Mouse (Mus musculus): Measurements from ENCODE around the gene Setdb1. TPM values are rescaled to one million over a fixed set of nuclear protein-coding genes. Genes with fewer than 3 reads are reported as not detected.
"Not testable (repeated sequence)": the region's sequence is repeated elsewhere in the genome, so short reads cannot be mapped to it uniquely, and the experiment has no call there.

Gene Setdb1
- polyA plus RNA-seq (2016; fragmentation: Nextera tagmentation; extraction: Ambion mirVana): 66.2 and 70.2 TPM in 2 replicates

DNA sequence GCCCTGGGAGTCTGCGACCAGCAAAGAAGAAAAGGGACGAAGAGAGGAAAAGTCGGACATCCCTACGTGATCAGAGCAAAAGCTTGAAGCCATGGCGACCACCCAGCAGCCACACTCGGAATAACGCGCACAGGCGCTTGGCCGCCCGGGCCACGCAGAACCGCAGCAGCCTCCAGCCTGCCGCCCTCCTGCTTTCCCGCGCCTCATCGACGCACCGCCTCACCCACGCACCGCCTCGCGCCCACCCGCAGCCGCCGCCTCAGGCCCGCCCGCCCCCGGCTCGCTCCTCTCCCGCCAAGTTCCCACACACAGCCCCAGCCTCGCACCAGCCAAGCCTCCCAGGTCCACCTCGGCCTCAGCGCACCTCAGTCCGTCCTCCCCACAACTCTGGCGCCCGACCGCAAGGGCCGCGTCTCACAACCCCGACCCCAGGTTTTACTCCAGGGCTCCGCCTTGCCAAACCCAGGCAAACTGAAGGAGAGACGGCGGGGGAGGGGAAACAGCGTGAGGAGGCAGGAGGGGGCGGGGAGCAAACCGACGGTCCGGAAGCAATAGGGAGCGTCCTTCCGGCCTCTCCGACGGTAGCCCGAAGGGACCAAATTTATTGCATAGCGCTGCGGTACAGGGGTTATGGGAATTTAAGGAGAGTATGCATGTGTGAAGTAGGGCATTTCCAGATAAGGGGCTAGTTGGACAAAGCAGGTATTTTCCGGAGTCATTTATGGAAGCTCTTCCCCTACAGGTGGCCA, at the start of gene Setdb1:
Gene Setdb1, minus strand, starts transcription at position 502 of the 749 bp plus-strand sequence.
- not testable (repeated sequence) for H3K9me3 ChIP-seq, H3K27me3 ChIP-seq, H3K4me1 ChIP-seq
- Histone ChIP-seq H3K9ac (peak within 1 kb of the TSS; percentile 66), H3K4me3 (replicated peaks) (peak within 1 kb of the TSS; percentile 59), H3K36me3 (replicated peaks) (peaks cover 20% of the 10 kb centered on the region), H3K4me2 (peak within 1 kb of the TSS; percentile 51), H3K27ac (0 out of 2 replicates have a peak within 1 kb of the TSS, but pooled peaks have one; percentile 50)
- WGBS: under 1% methylated on average over 28 of the region's 57 CpGs
- peak; percentile 97 for ATAC-seq (ENCODE audit: low FRiP score)

DNA sequence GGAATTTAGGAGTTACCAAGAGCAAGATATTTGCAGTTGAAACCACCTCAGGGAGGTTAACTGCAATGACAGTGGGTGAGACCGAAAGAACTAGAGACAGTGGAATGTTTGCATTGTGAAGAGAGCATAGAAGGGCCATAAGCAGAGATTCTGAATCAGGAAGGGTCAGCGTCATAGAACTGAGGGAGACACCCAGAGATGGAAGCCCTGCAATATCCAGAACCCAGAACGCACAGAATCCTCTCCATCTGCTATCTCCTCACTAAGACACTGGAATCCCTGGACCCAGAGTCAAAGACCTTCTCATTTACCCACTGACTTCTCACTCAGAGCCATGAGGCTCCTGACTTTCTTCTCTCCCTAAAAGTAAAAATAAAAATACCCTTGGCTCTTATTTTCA, 45.7 kb upstream of the Setdb1 start, which contains the start of gene 4930558C23Rik:
Gene 4930558C23Rik, minus strand, starts transcription at position 101 of the 400 bp plus-strand sequence.
- H3K9ac ChIP-seq: no peak within 1 kb of the TSS
- no peaks in the 10 kb centered on the region for H3K4me1 ChIP-seq
- 94% methylated on average over 3 of the region's 3 CpGs for WGBS
- no peak for ATAC-seq (ENCODE audit: low FRiP score)
- no peaks in the 10 kb centered on the region for H3K27me3 ChIP-seq
- H3K4me2 ChIP-seq: no peak within 1 kb of the TSS
- no peaks in the 10 kb centered on the region for H3K36me3 ChIP-seq (replicated peaks)
- H3K27ac ChIP-seq: no peak within 1 kb of the TSS
- H3K4me3 ChIP-seq (replicated peaks): no peak within 1 kb of the TSS
- H3K9me3 ChIP-seq: no peaks in the 10 kb centered on the region

DNA sequence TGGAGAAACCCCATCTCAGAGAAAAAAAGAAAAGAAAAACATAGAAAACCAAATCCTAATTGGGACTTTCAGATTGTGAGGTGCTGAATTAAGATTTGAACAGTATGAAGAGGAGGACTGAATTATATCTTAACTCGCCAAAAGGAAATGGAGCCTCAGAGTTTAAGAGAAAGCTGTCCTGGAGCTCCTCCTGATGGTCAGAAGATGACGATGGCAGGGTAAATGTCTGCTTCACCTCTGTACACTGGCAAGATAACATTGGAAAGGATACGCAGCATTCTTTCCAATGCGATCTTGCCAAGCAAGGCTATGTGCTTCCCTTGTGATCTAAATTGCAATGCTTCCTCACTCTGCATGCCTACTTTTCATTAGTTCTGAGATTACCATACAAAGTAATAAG, 37.4 kb upstream of the Setdb1 start:
- Histone ChIP-seq H3K4me2 (no peak overlapping the region), H3K27me3 (no peaks in the 10 kb centered on the region), H3K36me3 (replicated peaks) (no peaks in the 10 kb centered on the region), H3K9ac (no peak overlapping the region), H3K27ac (no peak overlapping the region), H3K9me3 (peaks cover 4% of the 10 kb centered on the region; the same call in 1 of the 2 replicates), H3K4me3 (replicated peaks) (no peak overlapping the region), H3K4me1 (no peaks in the 10 kb centered on the region)
- 87% methylated on average over 4 of the region's 4 CpGs for WGBS
- no peak for ATAC-seq (ENCODE audit: low FRiP score)

DNA sequence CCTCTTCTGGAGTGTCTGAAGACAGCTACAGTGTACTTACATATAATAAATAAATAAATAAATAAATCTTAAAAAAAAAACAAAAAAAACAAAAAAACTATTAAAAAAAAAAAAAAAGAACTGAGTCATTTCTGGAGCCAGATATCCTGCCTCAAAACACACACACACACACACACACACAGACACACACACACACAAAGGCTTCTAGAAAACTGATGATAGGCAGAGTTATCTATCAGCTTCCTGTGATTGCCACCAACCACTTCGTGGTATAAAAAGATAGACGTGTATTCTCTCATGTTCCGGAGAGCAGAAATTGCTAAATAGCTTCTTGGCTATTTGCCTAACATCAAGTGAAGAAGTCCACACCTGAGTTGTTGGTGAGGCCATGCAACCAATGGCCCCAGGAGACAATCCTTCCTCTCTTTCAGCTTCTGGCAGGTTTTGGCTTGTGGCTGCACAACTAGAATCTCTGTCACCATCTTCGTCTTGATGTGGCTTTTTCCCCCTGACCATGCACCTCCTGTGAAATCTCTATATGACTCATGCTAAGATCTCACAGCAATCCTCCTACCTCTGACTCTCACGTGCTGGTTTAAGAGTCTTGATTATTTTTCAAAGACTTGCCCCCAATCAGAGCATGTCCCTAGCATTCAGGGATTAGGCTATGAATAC, 28.5 kb upstream of the Setdb1 start:
- whole genome bisulfite sequencing: 94% methylated on average over 5 of the region's 5 CpGs
- no peak overlapping the region for H3K4me3 ChIP-seq (replicated peaks)
- no peak overlapping the region for H3K27ac ChIP-seq
- H3K9ac ChIP-seq: no peak overlapping the region
- no peaks in the 10 kb centered on the region for H3K4me1 ChIP-seq
- no peak overlapping the region for H3K4me2 ChIP-seq
- H3K27me3 ChIP-seq: no peaks in the 10 kb centered on the region
- H3K9me3 ChIP-seq: no peaks in the 10 kb centered on the region
- ATAC-seq (ENCODE audit: low FRiP score): no peak
- H3K36me3 ChIP-seq (replicated peaks): no peaks in the 10 kb centered on the region

DNA sequence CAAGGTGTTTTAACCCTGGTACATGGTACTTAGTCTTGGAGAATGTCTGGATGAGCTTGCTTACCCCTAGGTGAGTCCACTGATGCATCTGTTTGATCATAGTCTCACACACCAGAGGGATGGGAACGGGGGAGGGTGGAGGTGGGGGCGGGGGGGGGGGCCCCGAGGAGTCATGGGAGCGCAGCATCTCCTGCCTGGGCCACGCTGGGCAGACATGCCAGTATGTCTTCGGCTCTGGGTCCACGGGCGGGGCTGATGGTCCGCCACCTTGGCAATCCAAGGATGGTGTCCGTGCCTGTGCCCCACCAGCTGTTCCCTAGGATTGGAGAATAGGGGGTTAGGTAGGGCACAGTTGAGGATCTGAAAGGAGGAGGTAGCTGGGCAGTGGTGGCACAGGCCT, 16.2 kb upstream of the Setdb1 start:
- H3K4me2 ChIP-seq: no peak overlapping the region
- H3K4me3 ChIP-seq (replicated peaks): no peak overlapping the region
- H3K9ac ChIP-seq: no peak overlapping the region
- H3K27me3 ChIP-seq: no peaks in the 10 kb centered on the region
- H3K9me3 ChIP-seq: peaks cover 33% of the 10 kb centered on the region
- no peak overlapping the region for H3K27ac ChIP-seq
- H3K36me3 ChIP-seq (replicated peaks): no peaks in the 10 kb centered on the region
- H3K4me1 ChIP-seq: no peaks in the 10 kb centered on the region
- no peak for ATAC-seq (ENCODE audit: low FRiP score)
- WGBS: 97% methylated on average over 10 of the region's 10 CpGs

DNA sequence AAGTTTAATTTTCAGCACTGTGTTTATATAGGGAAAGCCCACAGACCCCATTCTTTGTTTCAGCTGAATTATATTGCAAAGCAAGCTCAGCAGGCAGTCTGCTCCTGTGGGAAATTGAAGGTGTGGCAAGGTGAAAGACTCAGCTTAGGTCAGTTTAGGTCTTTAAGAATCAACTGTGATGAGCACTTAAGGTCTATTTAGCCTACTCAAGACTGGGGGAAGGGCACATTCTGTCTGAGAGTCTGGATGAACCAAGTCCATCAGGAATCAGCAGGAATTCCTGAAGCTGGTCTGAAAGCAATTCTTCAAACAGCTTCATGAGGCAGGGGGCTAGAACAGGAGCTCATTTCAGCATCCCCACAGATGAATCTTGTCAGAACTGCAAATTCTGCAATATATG, 13.1 kb upstream of the Setdb1 start:
- peaks cover 9% of the 10 kb centered on the region; the same call in 1 of the 2 replicates for H3K9me3 ChIP-seq
- no peaks in the 10 kb centered on the region for H3K27me3 ChIP-seq
- ATAC-seq (ENCODE audit: low FRiP score): no peak

DNA sequence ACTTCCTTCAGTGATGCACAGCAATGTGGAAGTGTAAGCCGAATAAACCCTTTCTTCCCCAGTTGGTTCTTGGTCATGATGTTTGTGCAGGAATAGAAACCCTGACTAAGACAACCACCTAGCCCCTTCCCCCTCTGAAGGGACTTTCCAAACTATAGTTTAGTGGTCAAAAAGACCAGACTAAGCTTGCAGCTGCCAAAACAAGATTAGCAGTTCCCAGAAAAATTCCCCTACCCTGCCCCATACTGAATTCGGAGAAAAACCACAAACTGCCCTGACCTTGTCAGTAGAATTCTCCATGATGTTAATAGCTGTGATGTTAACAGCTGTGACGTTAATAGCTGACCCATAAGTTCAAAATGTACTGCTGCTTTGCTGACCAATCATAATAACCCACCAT, 3.3 kb upstream of the Setdb1 start:
- not testable (repeated sequence) for H3K9ac ChIP-seq; H3K9me3 ChIP-seq; H3K4me3 ChIP-seq (replicated peaks); H3K36me3 ChIP-seq (replicated peaks); ATAC-seq (ENCODE audit: low FRiP score); H3K4me2 ChIP-seq; H3K27ac ChIP-seq; H3K4me1 ChIP-seq; H3K27me3 ChIP-seq
- 84% methylated on average over 3 of the region's 3 CpGs for WGBS

More for the DNA sequence above, 13.1 kb upstream of the Setdb1 start:
- H3K4me2 ChIP-seq: no peak overlapping the region
- no peak overlapping the region for H3K27ac ChIP-seq
- H3K9ac ChIP-seq: no peak overlapping the region
- H3K4me3 ChIP-seq (replicated peaks): no peak overlapping the region
- H3K36me3 ChIP-seq (replicated peaks): no peaks in the 10 kb centered on the region
- no peaks in the 10 kb centered on the region for H3K4me1 ChIP-seq

DNA sequence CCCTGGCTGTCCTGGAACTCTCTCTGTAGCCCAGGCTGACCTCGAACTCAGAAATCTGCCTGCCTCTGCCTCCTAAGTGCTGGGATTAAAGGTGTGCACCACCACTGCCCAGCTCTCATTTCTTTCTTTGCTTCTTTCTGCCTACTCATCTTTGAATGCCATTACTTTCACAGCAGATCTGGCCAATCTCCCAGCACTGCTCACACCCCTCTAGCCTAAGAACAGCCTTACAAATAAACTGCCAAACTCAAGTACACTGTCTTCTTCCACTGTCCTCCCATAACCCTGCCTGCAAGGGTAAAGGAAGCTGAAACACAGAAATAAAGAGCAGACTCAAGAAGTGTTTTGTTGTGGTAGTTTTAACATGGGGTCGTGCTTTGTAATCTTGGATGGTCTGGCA, 744 bp upstream of the Setdb1 start:
- Histone ChIP-seq H3K27me3 (no peaks in the 10 kb centered on the region), H3K9me3 (no peaks in the 10 kb centered on the region), H3K4me3 (replicated peaks) (no peak overlapping the region), H3K4me2 (no peak overlapping the region), H3K9ac (no peak overlapping the region), H3K27ac (no peak overlapping the region), H3K36me3 (replicated peaks) (peaks cover 15% of the 10 kb centered on the region), H3K4me1 (no peaks in the 10 kb centered on the region)
- no peak for ATAC-seq (ENCODE audit: low FRiP score)
- 93% methylated on average over 2 of the region's 2 CpGs for WGBS

DNA sequence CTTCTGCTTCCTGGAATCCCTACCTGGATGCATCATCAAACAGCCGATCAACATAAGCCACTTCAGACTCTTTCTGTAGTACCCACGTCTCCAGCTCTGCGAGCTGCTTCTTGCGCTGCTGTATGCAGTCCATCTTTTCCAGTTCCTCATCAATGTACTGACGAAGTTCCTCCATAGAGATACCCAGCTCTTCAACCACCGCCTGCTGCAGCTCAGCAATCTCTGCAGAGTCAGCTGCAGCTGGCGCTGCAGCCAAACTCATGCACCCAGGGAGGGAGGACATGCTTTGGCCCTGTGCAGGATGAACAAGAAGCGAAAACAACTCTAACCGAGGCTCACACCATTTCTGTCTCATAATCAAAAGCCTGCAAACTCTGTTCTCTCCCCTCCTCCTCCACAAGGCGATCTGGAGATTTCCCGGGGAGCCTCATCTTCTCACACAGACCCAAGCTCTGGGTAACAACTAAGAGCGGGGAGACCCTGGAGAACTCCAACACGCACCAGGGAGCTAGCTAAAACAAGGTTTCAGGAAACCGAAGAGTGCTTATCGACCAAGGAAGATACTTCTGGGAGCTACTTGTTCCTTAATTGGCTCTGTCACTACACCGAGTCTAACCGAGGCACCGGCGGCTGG, 974 bp downstream of the Setdb1 start:
- not testable (repeated sequence) for H3K9ac ChIP-seq, H3K9me3 ChIP-seq, H3K27ac ChIP-seq, H3K27me3 ChIP-seq, H3K4me1 ChIP-seq
- 32% methylated on average over 11 of the region's 19 CpGs for WGBS
- ATAC-seq (ENCODE audit: low FRiP score): peak; percentile 7; the same call in 1 of the 2 replicates
- H3K4me3 ChIP-seq (replicated peaks): peak overlapping the region; percentile 59
- H3K4me2 ChIP-seq: peak overlapping the region; percentile 51
- H3K36me3 ChIP-seq (replicated peaks): peaks cover 26% of the 10 kb centered on the region

DNA sequence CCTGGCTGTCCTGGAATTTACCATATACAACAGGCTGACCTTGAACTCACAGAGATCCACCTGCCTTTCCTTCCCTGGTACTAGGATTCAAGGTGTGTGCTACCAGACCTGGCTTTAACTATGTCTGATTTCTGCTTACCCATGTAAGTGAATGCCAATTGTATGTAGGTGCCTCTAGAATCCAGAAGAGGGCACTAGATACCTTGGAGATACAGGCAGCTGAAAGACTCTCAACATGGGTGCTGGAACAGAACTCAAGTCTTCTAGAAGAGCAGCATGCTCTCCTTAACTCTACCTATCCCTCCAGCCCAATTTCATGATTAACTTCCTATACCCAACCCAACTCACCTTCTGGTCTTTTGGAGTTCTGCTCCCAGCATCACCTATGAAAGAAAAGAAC, 7.5 kb downstream of the Setdb1 start:
- H3K27me3 ChIP-seq: no peaks in the 10 kb centered on the region
- H3K4me2 ChIP-seq: no peak overlapping the region
- ATAC-seq (ENCODE audit: low FRiP score): no peak
- no peak overlapping the region for H3K27ac ChIP-seq
- H3K4me3 ChIP-seq (replicated peaks): no peak overlapping the region
- H3K9me3 ChIP-seq: no peaks in the 10 kb centered on the region
- peaks cover 83% of the 10 kb centered on the region for H3K36me3 ChIP-seq (replicated peaks)
- H3K9ac ChIP-seq: no peak overlapping the region
- no peaks in the 10 kb centered on the region for H3K4me1 ChIP-seq

DNA sequence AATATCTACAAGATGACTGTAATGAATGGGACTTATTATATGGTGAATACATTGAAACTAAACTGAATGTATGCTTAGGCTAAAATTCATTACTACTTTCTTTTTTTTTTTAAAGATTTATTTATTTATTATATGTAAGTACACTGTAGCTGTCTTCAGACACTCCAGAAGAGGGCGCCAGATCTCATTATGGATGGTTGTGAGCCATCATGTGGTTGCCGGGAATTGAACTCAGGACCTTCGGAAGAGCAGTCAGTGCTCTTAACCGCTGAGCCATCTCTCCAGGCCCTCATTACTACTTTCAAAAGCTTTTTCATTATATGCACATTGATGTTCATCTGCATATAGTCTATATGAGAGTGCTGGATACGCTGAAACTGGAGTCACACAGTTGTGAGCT, 8.7 kb downstream of the Setdb1 start:
- peaks cover 83% of the 10 kb centered on the region for H3K36me3 ChIP-seq (replicated peaks)
- H3K9ac ChIP-seq; H3K4me1 ChIP-seq; H3K9me3 ChIP-seq; H3K4me3 ChIP-seq (replicated peaks); H3K4me2 ChIP-seq; H3K27ac ChIP-seq; H3K27me3 ChIP-seq; ATAC-seq (ENCODE audit: low FRiP score): not testable (repeated sequence)
- 94% methylated on average over 5 of the region's 5 CpGs for WGBS

DNA sequence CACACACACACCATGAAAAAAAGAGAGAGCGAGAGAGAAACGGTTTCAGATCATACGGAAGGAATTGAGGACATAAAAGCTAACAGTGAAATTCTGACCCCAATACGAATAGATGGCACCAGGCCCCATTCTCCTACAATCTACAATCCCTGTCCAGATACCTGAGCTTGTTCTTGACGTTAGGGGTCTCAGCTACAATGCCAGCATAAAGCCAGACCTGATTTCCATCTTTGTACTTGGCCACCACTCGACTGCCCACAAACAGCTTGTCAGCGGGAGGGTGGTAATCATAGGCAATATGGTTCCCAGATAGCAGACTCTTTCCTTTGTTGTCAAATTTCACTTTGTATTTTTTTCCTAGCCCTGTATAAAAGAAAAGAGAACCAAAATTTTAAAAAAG, 10.5 kb downstream of the Setdb1 start:
- peaks cover 88% of the 10 kb centered on the region for H3K36me3 ChIP-seq (replicated peaks)

More for the DNA sequence above, 10.5 kb downstream of the Setdb1 start:
- 92% methylated on average over 7 of the region's 7 CpGs for WGBS
- no peak overlapping the region for H3K4me3 ChIP-seq (replicated peaks)
- H3K9me3 ChIP-seq: no peaks in the 10 kb centered on the region
- H3K4me1 ChIP-seq: no peaks in the 10 kb centered on the region
- H3K27ac ChIP-seq: no peak overlapping the region
- no peak for ATAC-seq (ENCODE audit: low FRiP score)
- no peak overlapping the region for H3K4me2 ChIP-seq
- no peak overlapping the region for H3K9ac ChIP-seq
- H3K27me3 ChIP-seq: no peaks in the 10 kb centered on the region

Measured in forebrain, embryonic 12.5 days (tissue).